Mouse (Mus musculus): ENCODE measurements at regions not wholly inside any gene's neighbourhood (a gene's known extent, or its start where the extent isn't known, plus 50 kb on each side); places are given as distances from the start of the nearest gene placed in this dataset.

- DNase-seq (ENCODE audit: low spot score): no peak
- Histone ChIP-seq H3K4me1 (ENCODE audit: control insufficient read depth, insufficient read depth) (no peaks in the 10 kb centered on the region), H3K4me3 (ENCODE audit: low read depth, low read length) (no peak overlapping the region), H3K27me3 (ENCODE audit: control insufficient read depth, insufficient read depth, low read length) (no peaks in the 10 kb centered on the region), H3K27ac (ENCODE audit: low read depth) (peak overlapping the region; percentile 46; the same call in 1 of the 2 replicates), H3K36me3 (replicated peaks; ENCODE audit: control insufficient read depth, insufficient read depth, low read length) (no peaks in the 10 kb centered on the region), H3K4me2 (ENCODE audit: low read depth, low read length) (no peak overlapping the region), H3K9ac (replicated peaks; ENCODE audit: low read depth, low read length) (no peak overlapping the region), H3K9me3 (replicated peaks; ENCODE audit: control insufficient read depth, low read length) (no peaks in the 10 kb centered on the region)
- 73% methylated on average over 9 of the region's 9 CpGs for WGBS
- no peak for ATAC-seq (ENCODE audit: insufficient read depth, low read depth)
- no peak for TF ChIP-seq CTCF (IDR thresholded peaks at IDR 0.05; ENCODE audit: low read depth)
These were observed 227.4 kb upstream of the Gadl1 start for GRCm38 (mm10) chr9:115681841-115682240.

- Histone ChIP-seq H3K36me3 (replicated peaks; ENCODE audit: control insufficient read depth, insufficient read depth, low read length) (no peaks in the 10 kb centered on the region), H3K27me3 (ENCODE audit: control insufficient read depth, insufficient read depth, low read length) (no peaks in the 10 kb centered on the region), H3K9me3 (replicated peaks; ENCODE audit: control insufficient read depth, low read length) (no peaks in the 10 kb centered on the region), H3K4me2 (ENCODE audit: low read depth, low read length) (no peak overlapping the region), H3K4me3 (ENCODE audit: low read depth, low read length) (no peak overlapping the region), H3K9ac (replicated peaks; ENCODE audit: low read depth, low read length) (no peak overlapping the region), H3K27ac (ENCODE audit: low read depth) (no peak overlapping the region), H3K4me1 (ENCODE audit: control insufficient read depth, insufficient read depth) (no peaks in the 10 kb centered on the region)
- TF ChIP-seq EP300 (IDR thresholded peaks at IDR 0.05; ENCODE audit: low read depth) (no peak), CTCF (IDR thresholded peaks at IDR 0.05; ENCODE audit: low read depth) (no peak)
- DNase-seq (ENCODE audit: low spot score) (no peak), ATAC-seq (ENCODE audit: insufficient read depth, low read depth) (no peak)
These were observed 225.3 kb upstream of the Gadl1 start for GRCm38 (mm10) chr9:115683951-115684350.

- H3K9me3 ChIP-seq (replicated peaks; ENCODE audit: control insufficient read depth, low read length): no peaks in the 10 kb centered on the region
- H3K4me2 ChIP-seq (ENCODE audit: low read depth, low read length): no peak overlapping the region
- ATAC-seq (ENCODE audit: insufficient read depth, low read depth): no peak
- no peaks in the 10 kb centered on the region; the same call in 1 of the 2 replicates for H3K4me1 ChIP-seq (ENCODE audit: control insufficient read depth, insufficient read depth)
- no peak overlapping the region for H3K27ac ChIP-seq (ENCODE audit: low read depth)
- no peak for DNase-seq (ENCODE audit: low spot score)
- no peaks in the 10 kb centered on the region for H3K27me3 ChIP-seq (ENCODE audit: control insufficient read depth, insufficient read depth, low read length)
- H3K9ac ChIP-seq (replicated peaks; ENCODE audit: low read depth, low read length): no peak overlapping the region
- TF ChIP-seq CTCF (IDR thresholded peaks at IDR 0.05; ENCODE audit: low read depth) (no peak), EP300 (IDR thresholded peaks at IDR 0.05; ENCODE audit: low read depth) (no peak)
- 84% methylated on average over 5 of the region's 5 CpGs for WGBS
- H3K36me3 ChIP-seq (replicated peaks; ENCODE audit: control insufficient read depth, insufficient read depth, low read length): no peaks in the 10 kb centered on the region
- H3K4me3 ChIP-seq (ENCODE audit: low read depth, low read length): no peak overlapping the region
These were observed 222.7 kb upstream of the Gadl1 start for GRCm38 (mm10) chr9:115686605-115687004.

GRCm38 (mm10) chr9:115692837-115693236 lies 216.4 kb upstream of the Gadl1 start:
- no peaks in the 10 kb centered on the region for H3K27me3 ChIP-seq (ENCODE audit: control insufficient read depth, insufficient read depth, low read length)
- no peak overlapping the region for H3K4me2 ChIP-seq (ENCODE audit: low read depth, low read length)
- no peak overlapping the region for H3K9ac ChIP-seq (replicated peaks; ENCODE audit: low read depth, low read length)
- 63% methylated on average over 2 of the region's 2 CpGs for WGBS
- H3K4me1 ChIP-seq (ENCODE audit: control insufficient read depth, insufficient read depth): no peaks in the 10 kb centered on the region; the same call in 1 of the 2 replicates
- DNase-seq (ENCODE audit: low spot score): no peak
- ATAC-seq (ENCODE audit: insufficient read depth, low read depth): peak; percentile 27; the same call in 1 of the 2 replicates
- H3K27ac ChIP-seq (ENCODE audit: low read depth): no peak overlapping the region
- H3K36me3 ChIP-seq (replicated peaks; ENCODE audit: control insufficient read depth, insufficient read depth, low read length): no peaks in the 10 kb centered on the region
- no peak for TF ChIP-seq EP300 (IDR thresholded peaks at IDR 0.05; ENCODE audit: low read depth)
- no peak for TF ChIP-seq CTCF (IDR thresholded peaks at IDR 0.05; ENCODE audit: low read depth)
- H3K4me3 ChIP-seq (ENCODE audit: low read depth, low read length): no peak overlapping the region
- no peaks in the 10 kb centered on the region for H3K9me3 ChIP-seq (replicated peaks; ENCODE audit: control insufficient read depth, low read length)

- H3K27ac ChIP-seq (ENCODE audit: low read depth): no peak overlapping the region
- WGBS: 85% methylated on average over 7 of the region's 7 CpGs
- H3K4me2 ChIP-seq (ENCODE audit: low read depth, low read length): no peak overlapping the region
- H3K9ac ChIP-seq (replicated peaks; ENCODE audit: low read depth, low read length): no peak overlapping the region
- TF ChIP-seq EP300 (IDR thresholded peaks at IDR 0.05; ENCODE audit: low read depth) (no peak), CTCF (IDR thresholded peaks at IDR 0.05; ENCODE audit: low read depth) (no peak)
- H3K9me3 ChIP-seq (replicated peaks; ENCODE audit: control insufficient read depth, low read length): no peaks in the 10 kb centered on the region
- H3K4me3 ChIP-seq (ENCODE audit: low read depth, low read length): no peak overlapping the region
- no peaks in the 10 kb centered on the region for H3K36me3 ChIP-seq (replicated peaks; ENCODE audit: control insufficient read depth, insufficient read depth, low read length)
- ATAC-seq (ENCODE audit: insufficient read depth, low read depth): no peak
- DNase-seq (ENCODE audit: low spot score): no peak
- no peaks in the 10 kb centered on the region for H3K27me3 ChIP-seq (ENCODE audit: control insufficient read depth, insufficient read depth, low read length)
- no peaks in the 10 kb centered on the region for H3K4me1 ChIP-seq (ENCODE audit: control insufficient read depth, insufficient read depth)
These were observed 205.5 kb upstream of the Gadl1 start for GRCm38 (mm10) chr9:115703791-115704190.

GRCm38 (mm10) chr9:115704249-115704648 lies 205.0 kb upstream of the Gadl1 start:
- WGBS: 31% methylated on average over 9 of the region's 9 CpGs
- H3K4me2 ChIP-seq (ENCODE audit: low read depth, low read length): 0 out of 2 replicates have a peak overlapping the region, but pooled peaks have one; percentile 3
- no peak overlapping the region for H3K27ac ChIP-seq (ENCODE audit: low read depth)
- H3K4me3 ChIP-seq (ENCODE audit: low read depth, low read length): no peak overlapping the region
- no peaks in the 10 kb centered on the region for H3K4me1 ChIP-seq (ENCODE audit: control insufficient read depth, insufficient read depth)
- TF ChIP-seq EP300 (IDR thresholded peaks at IDR 0.05; ENCODE audit: low read depth) (no peak), CTCF (IDR thresholded peaks at IDR 0.05; ENCODE audit: low read depth) (peak; percentile 90)
- ATAC-seq (ENCODE audit: insufficient read depth, low read depth): peak; percentile 49; the same call in 1 of the 2 replicates
- DNase-seq (ENCODE audit: low spot score): peak; percentile 66
- no peaks in the 10 kb centered on the region for H3K36me3 ChIP-seq (replicated peaks; ENCODE audit: control insufficient read depth, insufficient read depth, low read length)
- H3K27me3 ChIP-seq (ENCODE audit: control insufficient read depth, insufficient read depth, low read length): no peaks in the 10 kb centered on the region
- H3K9ac ChIP-seq (replicated peaks; ENCODE audit: low read depth, low read length): no peak overlapping the region
- H3K9me3 ChIP-seq (replicated peaks; ENCODE audit: control insufficient read depth, low read length): no peaks in the 10 kb centered on the region
